Mouse (Mus musculus): Measurements from ENCODE around the gene Tmcc3.

The Tmcc3 gene

DNA sequence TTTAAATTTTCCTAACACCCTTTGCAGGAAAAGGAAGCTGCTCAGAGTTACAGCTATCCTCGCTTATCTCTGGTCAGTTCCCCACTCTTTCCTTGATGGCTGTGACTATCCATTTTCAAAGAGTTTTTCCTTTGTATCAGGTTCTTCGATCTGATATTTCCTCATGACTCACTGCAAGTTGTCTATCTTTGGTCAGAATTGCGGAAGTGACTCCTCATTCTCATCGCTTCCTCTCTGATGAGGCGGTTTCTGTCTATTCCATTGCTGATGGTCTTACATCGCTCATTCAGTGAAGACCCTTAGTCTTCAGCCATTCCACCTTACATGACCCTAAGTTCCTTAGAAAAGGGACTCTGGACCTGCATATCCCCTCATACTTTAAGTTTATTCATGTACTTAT lies 289.3 kb downstream of the Tmcc3 start:
- TF ChIP-seq GATA4 (IDR thresholded peaks at IDR 0.05; ENCODE audit: insufficient replicate concordance, low read length), result no peak

DNA sequence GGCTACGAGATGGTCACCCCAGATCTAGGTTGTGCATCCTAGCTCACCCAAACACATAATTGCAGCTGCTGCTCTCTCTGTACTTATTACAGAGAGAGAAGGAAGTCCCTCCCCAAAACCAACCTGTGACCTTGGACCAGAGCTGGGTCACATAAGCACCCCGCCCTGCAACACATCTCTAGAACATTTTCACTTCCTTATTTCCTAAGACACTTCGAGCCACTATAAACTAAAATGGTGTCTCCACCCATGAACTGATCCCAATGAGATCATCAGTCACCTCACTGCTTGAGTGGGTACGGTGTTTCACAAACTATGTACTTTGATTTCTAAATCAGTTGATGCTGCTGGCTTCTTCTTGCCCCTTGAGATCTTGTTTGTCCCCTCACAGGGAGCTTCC lies 293.7 kb downstream of the Tmcc3 start:
- TF ChIP-seq GATA4 (IDR thresholded peaks at IDR 0.05; ENCODE audit: insufficient replicate concordance, low read length), result no peak

DNA sequence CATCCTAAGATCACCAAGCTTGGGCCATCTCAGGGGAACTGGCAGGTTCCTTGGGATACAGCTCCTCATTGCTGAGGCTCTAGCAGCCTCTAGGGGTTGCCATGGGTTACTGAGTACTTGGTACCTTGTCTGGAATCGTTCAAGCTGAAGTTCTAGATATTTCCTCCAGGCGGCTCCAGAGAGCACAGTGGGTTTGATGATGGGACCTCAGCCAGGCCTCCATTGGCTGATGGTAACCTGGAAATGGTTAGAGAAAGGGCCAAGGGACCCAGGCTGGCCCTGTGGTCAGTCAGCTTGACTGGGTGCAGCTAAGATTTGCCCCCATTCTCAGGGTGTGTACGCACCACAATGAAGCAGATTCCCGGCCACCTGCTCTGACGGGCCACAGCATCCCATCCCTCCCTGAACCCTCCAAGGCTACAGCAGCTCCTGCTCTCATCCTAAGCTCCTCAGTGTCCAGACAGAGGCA lies 297.6 kb downstream of the Tmcc3 start:
- TF ChIP-seq GATA4 (IDR thresholded peaks at IDR 0.05; ENCODE audit: insufficient replicate concordance, low read length), result no peak

DNA sequence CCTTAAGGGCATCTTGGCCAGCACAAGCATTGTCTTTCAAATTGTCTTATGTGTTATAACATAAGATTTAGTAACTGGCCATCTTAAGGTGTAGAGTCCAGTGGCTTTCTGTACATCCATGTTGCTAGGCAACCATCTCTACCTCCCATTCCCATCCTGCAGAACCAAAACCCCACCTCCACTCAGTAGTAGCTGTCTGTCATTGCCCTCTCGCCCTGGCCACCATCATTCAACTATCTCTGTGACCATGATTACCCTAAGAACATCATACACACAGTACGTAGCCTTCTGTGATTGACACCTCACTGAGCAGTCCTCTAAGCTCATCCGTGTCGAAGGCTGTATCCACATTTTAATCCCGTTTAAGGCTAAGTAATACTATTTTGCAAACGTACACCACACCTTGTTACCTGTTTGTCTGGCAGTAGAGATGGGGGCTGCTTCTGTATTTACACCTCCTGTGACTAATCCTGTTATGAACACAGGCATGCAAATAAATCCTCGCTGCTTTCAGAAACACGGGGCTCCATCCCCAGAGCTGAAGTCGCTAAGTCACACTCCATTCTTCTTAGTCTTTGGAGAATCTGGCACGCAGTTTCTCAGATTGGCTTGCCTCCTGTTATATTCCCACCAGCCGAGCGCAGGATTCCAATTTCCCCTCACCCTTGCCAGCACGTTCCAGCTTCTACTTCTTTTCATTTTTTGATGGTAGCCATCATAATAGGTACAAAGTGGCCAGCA lies 299.6 kb downstream of the Tmcc3 start:
- TF ChIP-seq GATA4 (IDR thresholded peaks at IDR 0.05; ENCODE audit: insufficient replicate concordance, low read length), result no peak

DNA sequence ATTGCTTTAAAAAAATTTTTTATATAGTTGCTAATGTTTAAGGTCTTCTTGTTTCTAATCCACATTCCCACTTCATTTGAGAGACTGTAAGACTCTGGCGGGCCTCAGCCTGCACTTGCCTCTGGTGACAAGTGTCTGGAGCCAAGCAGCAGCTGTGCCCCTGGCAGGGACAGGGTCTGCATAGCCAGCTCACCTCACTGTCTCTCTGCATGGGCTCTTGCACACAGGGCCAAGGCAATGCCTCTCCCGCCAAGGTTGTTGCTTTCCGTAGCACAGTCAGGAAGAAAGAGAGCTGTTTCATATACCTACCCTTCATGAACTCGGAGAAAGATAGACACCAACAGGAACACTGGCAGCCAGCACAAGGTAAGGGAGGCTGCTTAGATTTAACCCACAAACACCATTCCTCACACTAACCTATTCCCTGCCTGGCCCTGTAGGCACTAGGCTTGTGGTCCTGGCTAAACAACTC lies 300.3 kb downstream of the Tmcc3 start:
- no peak for TF ChIP-seq GATA4 (IDR thresholded peaks at IDR 0.05; ENCODE audit: insufficient replicate concordance, low read length)

DNA sequence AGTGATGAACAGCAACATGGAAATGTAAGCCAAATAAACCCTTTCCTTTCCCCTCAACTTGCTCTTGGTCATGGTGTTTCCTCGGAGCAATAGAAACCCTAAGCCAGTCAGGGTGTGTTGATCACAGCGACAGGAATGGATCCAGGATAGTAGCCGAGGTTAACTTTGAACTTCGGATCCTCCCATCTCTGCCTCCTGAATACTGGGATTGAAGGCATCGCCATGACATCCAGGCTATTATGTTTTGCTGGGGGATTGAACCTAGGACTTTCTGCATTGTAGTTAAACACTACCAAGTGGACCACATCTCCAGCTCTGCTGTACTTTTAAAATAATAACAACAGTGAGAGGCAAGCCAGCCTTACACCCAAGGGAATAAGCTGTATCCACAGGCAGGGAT lies 307.8 kb downstream of the Tmcc3 start:
- no peak for TF ChIP-seq GATA4 (IDR thresholded peaks at IDR 0.05; ENCODE audit: insufficient replicate concordance, low read length)

DNA sequence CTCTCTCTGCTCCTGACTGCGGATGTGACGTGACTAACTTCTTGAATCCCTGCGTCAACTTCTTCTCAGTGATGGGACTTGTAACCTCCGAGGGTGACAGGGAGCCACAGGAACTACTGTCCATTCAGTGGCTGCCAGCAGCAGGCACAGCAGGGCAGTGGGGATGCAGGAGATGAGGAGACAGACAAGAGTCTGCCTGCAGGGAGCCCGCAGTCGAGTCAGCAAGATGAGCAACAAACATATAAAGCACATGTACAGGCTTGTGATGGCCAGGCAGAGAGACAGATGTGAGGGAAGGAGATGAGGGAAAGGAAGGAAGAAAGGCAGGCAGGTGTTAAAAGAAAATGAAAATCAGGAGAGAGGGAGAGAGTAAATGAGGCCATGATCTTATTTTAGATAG lies 308.8 kb downstream of the Tmcc3 start:
- TF ChIP-seq GATA4 (IDR thresholded peaks at IDR 0.05; ENCODE audit: insufficient replicate concordance, low read length), result no peak

DNA sequence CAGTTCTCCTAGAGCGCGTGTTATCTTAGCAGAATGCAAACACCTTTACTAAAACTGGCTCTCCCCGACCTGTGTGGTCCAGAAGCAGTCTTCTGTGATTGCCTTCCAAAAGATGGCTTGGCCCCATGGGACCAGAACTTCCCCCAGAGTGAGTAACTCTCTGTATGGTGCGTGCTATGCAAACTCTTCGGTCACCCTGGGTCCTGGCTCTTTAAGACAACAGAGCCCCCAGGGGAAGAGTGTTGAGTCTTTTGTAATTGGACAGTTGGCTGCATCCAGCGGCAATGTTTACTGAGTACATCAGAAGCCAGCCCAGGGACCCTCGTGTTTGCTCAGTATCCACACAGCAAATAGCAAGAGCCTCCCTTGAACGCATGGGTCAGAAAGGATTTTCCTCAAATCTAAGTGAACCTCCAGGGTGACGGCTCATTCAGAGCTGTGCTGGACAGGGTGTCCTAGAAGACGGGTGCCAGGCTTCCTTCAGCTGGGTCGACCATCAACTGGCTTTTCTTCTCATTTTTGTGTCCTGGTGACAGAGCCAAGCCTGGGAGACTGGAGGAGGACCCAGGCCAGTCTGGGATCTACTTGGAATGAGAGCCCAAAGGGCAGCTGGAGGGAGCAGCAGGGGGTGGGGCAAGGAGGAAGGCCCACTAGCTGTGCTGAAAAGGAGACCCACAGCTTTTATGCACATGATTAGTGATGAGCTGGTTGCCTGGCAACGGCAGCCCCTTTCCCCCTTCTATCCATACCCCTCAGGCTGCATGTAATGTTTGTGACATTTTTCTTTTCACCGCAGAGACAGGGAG lies 309.9 kb downstream of the Tmcc3 start:
- no peak for TF ChIP-seq GATA4 (IDR thresholded peaks at IDR 0.05; ENCODE audit: insufficient replicate concordance, low read length)

DNA sequence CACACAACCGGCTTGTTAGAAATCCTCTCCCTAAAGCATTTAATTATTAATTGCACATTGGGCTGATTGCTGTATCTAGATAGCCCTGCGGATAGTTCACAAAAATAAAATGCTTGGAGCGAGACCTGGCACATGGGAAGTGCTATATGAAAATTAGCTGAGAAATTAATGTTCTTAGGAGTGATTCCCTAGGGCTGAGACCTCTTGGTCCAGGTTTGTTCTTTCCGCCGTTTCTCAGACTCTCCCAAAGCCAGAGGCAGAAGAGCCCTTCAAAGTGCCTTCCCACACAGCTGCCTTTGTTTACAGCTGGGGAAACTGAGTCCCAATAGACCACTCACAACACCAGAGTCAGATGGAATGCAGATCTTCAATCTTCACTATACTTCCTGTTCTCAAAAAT lies 310.5 kb downstream of the Tmcc3 start:
- TF ChIP-seq GATA4 (IDR thresholded peaks at IDR 0.05; ENCODE audit: insufficient replicate concordance, low read length), result no peak

DNA sequence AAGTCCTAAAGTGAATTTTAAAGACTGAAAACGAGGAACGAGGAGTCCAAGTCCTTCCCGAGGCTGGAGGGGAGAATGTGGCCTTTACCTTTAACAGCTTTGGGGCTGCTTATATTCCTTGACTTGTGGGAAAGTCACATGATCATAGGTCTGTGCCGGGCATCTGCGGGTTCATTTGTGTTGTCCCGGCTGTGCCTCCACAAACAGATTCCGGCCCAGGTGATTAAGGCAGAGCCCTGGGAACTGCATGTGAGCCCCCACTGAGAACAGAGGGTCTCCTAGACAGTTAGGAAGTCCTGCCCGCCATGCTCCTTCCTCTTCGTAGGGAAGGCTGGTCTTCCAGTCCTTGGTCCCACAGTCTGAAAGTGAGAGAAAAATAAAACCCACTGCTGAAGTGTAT lies 311.1 kb downstream of the Tmcc3 start:
- TF ChIP-seq GATA4 (IDR thresholded peaks at IDR 0.05; ENCODE audit: insufficient replicate concordance, low read length), result no peak

DNA sequence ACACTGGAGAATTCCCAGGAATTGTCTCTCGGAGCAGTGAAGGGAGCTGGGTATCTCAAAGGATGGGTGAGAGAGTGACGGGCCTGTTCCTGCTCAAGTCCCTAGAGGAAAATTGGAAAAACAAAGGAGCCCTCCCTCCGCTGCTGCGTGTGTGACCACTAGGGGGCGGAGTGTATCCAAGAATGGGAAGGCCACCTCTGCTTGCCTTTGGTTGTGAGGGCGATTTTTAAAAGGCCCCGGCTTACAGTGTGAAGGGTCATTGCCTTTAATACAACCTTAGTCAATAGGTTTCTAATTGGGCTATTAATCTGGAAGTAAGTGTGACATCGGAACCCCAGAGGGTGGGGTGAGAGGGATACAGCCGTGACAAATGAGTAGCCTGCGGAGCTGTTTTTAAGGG lies 311.9 kb downstream of the Tmcc3 start:
- no peak for TF ChIP-seq GATA4 (IDR thresholded peaks at IDR 0.05; ENCODE audit: insufficient replicate concordance, low read length)

DNA sequence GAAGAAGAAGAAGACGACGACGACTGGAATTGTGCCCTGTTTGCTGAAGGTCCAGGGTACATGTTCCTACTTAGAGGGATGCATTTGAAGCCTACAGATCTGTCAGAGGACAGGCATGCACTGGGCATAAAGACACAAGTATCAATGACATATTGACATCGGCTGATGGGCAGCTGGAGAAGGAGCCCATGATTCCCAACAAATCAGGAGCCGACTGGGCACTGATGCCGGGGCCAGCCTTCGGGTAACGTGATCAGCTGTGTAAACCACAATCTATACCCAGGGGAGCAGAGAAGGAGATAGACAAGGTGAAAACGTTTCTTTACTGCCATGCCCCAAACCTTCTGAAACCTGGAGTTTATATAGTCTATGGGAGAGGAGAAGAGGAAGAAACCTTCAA lies 313.3 kb downstream of the Tmcc3 start:
- TF ChIP-seq GATA4 (IDR thresholded peaks at IDR 0.05; ENCODE audit: insufficient replicate concordance, low read length), result no peak

DNA sequence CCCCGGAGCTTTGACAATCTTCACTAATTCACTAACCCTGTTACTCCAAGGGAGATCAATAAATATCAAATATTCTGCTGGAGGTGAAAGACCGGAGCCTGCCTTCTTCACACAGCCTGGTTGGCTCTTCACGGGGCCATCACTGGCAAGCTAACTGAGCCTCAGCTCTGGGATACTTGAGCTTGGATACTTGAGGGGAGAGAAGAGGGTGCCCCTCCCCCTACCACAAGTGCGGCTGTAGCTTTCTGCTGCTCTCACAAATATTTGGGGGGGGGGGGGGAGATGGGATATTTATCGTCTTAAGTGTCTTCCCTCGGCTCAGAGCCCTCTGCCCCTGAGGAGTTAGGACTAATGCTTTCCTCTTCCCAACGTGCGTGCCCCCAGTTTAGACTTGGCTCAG lies 313.9 kb downstream of the Tmcc3 start:
- no peak for TF ChIP-seq GATA4 (IDR thresholded peaks at IDR 0.05; ENCODE audit: insufficient replicate concordance, low read length)

DNA sequence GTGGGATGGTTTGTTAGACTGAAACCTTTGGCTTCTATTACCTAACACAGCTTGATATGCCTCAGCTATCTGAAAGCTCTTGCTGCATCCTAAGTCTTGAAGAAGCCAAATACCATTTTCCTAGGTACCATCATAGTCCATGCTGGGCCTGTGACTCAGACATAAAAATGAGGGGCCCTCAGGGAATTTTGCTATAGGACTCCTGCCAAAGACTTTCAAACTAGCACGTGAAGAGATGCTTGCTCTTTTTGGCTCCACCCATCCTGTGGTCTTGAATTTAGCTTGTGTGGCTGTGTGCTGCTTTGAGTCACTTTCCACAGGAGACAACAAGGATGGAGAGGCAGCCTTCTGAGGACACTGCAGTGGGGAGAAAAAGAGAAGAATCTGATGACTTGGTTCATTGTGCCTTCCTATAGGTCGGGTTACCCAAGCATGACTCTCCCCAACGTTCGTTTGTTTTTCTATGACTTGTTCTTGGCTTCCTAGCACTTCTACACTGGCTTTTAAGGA lies 319.1 kb downstream of the Tmcc3 start:
- no peak for TF ChIP-seq GATA4 (IDR thresholded peaks at IDR 0.05; ENCODE audit: insufficient replicate concordance, low read length)

DNA sequence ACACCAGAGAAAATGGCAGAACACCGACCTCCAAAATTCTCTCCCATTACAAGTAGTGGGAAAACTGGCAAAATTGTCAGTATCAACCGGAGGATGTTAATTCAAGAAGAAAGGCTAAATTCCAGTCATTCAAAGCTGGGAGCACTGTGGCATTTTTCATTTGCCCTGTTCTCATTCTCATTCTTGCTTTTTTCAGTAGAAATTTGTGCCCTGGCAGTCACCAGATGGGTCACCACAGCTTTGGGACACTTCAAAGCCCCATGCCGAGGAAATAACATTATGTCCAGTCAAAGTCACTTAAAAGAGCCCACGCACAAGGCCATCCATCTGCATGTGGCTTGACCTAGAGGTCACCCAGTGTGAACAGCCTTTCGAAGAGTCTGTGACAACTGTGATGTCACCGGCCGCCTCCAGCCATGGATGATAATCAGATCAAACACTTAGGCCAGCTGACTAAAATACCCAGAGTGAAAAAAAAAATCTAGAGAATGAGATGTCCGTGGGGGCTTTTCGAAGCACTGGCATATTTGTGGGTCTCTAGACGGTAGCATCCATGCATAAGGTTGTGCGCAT lies 319.9 kb downstream of the Tmcc3 start:
- no peak for TF ChIP-seq GATA4 (IDR thresholded peaks at IDR 0.05; ENCODE audit: insufficient replicate concordance, low read length)

DNA sequence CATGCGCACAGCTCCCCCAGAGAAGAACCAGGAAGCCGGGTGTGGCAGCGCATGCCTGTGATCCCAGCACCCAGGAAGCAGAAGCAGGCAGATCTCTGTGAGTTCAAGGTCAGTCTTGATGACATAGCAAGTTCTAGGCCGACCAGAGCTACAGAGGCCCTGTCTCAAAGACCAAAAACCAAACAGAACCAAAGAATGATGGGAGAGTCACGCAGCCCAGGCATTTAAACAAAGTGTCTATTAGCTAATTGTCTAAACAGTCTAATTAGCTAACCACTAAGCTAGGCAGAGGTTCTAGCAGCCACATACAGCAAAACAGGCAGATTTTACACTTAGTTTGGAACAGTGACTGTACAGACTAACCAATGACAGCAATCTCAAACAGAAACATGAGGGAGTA lies 320.5 kb downstream of the Tmcc3 start:
- no peak for TF ChIP-seq GATA4 (IDR thresholded peaks at IDR 0.05; ENCODE audit: insufficient replicate concordance, low read length)
